Mouse (Mus musculus) urinary bladder, postnatal 36 days (tissue): ENCODE measurements at regions not wholly inside any gene's neighbourhood (a gene's known extent, or its start where the extent isn't known, plus 50 kb on each side); places are given as distances from the start of the nearest gene placed in this dataset.

ENCODE experiments used
- DNase-seq, 2 experiments: peaks; one replicate each; pipeline ENCODE4 v3.0.0; 2022; ENCODE audit warnings: low spot score in 2 of 2, mixed read lengths in 1 of 2

- DNase-seq, result no peak
Measured at GRCm38 (mm10) chr11:8148485-8148825, 515.9 kb downstream of the Tns3 start.

DNA sequence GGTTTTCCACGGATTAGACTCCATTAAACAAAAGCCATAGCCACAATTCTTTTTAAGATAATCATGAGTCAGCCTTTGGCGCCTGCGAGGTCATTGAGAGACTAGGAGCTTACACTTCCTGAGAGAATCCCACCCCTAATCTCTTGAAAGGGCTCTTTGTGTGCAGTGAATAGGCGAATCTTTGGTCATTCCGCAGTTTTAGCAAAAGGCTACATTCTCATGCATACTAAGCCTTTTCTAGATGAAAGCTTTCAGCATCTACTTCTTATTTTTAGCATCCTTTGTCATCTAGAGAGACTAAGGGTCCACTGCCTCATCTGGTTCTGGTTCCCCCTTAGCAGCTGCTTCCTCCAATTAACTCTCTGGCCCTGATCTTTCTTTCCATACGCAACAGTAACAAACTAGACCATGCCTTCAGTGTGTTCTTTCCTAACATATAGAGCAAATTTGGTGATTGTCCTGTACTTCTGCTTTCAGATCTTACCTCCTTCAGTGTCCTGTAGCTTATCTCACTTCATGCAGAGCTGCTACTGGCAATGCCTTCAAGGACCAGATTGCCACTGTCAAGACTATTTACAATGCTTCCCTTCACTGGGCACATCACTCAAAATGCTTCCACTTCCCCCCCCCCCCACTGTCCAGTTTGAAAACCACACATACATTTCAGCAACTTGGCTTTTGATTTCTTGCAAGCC is 516.4 kb downstream of the Tns3 start:
- no peak for DNase-seq

GRCm38 (mm10) chr11:8137366-8137765 is 527.0 kb downstream of the Tns3 start:
- DNase-seq, result peak; percentile 4 to 24

DNA sequence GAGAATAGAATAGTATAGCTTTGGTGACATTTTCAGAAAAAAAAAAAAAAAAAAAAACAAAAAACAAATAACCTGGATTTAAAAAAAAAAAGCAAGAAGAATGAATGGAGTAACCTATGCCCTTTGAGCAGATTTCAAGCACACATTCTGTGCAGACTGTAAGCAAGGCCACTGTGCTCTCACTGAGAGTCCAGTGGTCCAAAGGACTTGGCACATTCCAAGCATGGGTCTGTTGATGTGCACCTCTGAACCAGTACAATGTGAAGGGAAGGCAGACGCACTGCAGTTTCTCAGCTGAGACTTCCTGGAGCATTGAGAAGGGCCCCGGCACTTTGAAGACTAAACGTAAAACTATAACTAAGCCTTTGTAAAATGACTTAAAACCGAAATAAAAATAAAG is 527.7 kb downstream of the Tns3 start:
- no peak for DNase-seq

DNA sequence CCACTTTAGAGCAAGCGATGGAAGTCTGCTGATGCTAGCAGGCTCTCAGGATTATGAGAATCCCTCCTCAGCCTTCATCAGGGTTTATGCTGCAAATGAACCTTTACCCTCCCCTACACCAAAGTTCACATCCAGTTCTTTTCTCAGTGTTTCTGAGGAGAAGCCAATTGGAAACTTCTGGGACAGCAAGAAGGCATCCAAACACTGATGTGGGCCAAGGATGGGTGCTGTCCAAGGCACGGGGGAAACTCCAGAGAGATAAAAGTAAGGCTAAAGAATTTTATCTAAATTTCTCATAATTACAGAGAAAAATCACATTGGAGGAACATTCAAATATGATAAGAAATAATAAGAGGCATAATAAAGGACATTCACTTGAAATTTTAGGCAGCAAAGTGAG is 555.0 kb downstream of the Tns3 start:
- DNase-seq, result peak in 1 of 2 experiments; percentile 9

DNA sequence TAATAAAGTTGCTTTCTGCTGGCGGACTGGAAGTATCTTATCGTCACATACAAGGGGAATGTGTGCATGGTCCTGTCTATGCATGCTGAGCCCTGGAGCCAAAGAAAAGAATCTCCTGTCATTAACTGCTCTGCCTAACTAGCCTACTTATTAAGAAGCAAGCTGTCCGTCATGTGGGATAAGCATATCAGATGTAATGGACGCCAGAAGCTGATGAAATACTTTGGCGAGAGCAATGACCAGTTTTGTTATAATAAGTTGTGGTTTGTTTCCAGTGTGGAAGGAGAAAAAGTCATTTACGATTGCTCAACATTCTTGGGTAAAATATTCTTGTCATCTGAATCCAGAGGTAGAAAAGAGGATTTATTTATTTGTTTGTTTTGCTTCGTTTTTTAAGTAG is 563.2 kb downstream of the Tns3 start:
- peak in 1 of 2 experiments; percentile 8 for DNase-seq

- no peak for DNase-seq
Measured at GRCm38 (mm10) chr11:8084328-8084727, 580.0 kb downstream of the Tns3 start.

DNA sequence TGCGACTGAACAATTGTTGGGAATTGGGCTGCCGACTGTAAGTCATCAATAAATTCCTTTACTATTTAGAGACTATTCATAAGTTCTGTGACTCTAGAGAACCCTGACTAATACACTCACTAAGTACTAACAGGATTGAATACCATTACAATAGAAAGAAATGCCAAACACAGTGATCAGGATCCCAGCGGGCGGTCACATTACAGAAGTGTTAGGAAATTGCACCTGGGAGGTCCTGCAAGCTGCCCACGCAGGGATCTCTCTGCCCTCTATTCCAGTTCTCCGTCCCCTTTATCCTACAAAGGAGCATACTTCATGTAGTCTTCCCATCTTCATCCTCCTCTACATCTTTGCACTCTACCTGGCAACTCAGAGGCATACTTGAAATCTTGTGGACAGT is 581.5 kb downstream of the Tns3 start:
- DNase-seq, result no peak

- no peak for DNase-seq
Measured at GRCm38 (mm10) chr11:8073321-8073720, 591.0 kb downstream of the Tns3 start.

DNA sequence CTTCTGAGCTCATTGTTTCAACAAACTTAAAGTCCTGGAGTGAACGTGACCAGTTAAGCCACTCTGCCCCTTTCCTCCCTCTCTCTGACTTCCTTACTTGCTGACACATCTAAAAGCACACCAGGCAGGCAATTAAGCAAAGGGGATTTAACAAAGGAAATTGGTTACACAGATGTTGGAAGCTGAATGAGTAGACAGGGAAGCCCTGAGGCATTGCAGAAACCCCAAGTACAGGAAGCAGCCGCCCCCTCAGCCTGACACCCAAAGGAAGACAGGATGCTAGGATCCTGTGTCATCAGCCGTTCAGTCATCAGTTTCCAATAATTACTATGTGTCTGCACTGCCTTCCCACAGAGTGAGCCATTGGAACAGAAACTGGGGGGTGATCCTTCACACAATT is 595.5 kb downstream of the Tns3 start:
- DNase-seq, result no peak

GRCm38 (mm10) chr11:8067330-8067729 is 597.0 kb downstream of the Tns3 start:
- DNase-seq, result no peak

- no peak for DNase-seq
Measured at GRCm38 (mm10) chr11:8065811-8066210, 598.5 kb downstream of the Tns3 start.

DNA sequence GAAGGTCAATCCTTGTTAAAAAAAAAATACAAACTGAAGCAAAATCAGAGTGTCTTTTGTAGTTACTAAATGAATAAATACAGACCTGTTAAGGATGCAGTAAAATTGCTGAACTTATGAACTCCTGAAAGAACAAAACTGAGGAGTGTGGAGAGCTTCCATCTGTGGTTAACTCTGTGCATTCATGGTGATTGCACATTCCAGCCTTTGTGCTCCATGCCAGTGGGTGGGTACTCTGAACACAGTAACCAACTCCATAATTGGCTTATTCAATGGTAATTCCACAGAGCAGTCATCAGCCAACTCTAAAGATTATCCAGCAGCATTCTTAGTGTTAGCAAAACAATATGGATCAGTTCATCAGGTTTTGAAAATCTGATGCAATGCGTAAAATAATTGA is 599.2 kb downstream of the Tns3 start:
- DNase-seq, result no peak

- no peak for DNase-seq
Measured at GRCm38 (mm10) chr11:8061989-8062388, 602.3 kb downstream of the Tns3 start.

- no peak for DNase-seq
Measured at GRCm38 (mm10) chr11:8061573-8061972, 602.8 kb downstream of the Tns3 start.

DNA sequence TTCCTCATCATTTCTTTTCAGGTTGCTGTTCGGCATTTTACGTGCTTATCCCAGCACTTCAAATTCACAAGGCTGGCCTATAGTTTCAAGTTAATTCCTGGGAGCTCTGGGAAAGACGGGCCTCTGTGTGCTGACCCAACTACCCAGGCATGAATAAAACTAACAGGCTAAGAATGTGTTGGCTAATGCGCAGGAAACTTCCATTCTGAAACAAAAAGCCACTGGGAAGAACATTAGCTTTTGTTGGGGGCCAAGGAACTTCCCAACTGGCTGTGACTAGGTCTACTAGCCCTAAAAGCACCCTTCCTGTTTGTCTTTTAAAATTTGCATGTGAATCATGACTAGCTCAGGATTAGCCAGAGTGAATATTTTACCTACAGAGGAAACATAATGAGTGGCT is 612.8 kb downstream of the Tns3 start:
- no peak for DNase-seq

DNA sequence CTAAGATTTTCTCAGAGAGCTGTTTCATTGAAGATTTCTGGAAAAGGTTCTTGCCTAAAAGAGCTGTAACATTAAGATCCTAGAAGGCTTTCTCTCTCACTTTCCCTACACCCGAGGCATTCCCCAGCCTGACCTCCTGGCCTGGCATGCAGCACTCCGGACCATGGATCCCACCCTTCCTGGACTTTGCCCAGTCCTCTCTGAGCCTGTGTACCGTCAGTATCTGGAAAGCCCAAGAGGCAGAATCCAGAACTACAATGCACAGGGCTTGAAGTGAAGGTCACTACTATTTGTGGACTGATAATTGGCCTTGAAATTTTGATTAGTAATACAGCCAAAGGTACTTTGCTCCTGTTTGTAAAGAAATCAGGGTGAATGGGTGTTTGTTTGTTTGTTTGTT is 619.2 kb downstream of the Tns3 start:
- DNase-seq, result no peak

GRCm38 (mm10) chr11:8030119-8030518 is 634.2 kb downstream of the Tns3 start:
- no peak for DNase-seq

GRCm38 (mm10) chr11:8007801-8008200 is 656.5 kb downstream of the Tns3 start:
- no peak for DNase-seq

DNA sequence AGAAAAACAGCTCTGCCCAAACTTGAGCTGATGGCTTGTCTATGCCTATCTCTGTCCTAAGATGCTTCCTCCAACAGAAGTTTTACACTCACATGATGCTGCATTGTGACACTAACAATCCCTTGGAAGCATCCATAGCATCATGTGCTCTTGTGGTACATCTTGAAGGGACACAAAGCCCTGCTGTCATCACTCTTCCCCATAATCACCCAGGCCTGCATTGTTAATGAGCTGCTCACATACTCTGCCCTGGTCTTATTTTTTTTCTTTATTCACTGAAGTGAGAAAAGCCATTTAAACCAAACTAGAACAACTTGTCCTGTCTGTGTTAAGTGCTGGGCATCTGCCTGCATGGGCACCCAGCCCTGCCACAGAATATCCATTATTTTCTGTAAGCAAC is 683.3 kb downstream of the Tns3 start:
- DNase-seq, result no peak

- DNase-seq, result no peak
Measured at GRCm38 (mm10) chr11:7975845-7976244, 688.5 kb downstream of the Tns3 start.

DNA sequence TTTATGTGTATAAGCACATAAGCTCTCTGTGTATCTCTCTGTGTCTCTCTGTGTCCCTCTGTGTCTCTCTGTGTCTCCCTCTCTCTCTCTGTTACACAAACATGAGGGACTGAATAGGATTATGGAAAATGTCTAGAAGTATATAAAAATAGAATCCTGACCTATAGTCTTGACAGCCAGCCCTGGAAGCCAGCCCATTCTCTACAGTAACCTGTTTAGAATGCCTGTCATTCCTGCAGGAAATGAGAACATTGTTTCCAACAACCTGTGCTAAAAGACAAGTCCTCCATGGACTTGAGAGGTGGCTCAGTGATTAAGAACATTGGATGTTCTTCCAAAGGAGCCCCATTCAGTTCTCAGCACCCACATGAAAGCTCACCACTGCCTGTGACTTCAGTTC is 714.4 kb downstream of the Tns3 start:
- no peak for DNase-seq

DNA sequence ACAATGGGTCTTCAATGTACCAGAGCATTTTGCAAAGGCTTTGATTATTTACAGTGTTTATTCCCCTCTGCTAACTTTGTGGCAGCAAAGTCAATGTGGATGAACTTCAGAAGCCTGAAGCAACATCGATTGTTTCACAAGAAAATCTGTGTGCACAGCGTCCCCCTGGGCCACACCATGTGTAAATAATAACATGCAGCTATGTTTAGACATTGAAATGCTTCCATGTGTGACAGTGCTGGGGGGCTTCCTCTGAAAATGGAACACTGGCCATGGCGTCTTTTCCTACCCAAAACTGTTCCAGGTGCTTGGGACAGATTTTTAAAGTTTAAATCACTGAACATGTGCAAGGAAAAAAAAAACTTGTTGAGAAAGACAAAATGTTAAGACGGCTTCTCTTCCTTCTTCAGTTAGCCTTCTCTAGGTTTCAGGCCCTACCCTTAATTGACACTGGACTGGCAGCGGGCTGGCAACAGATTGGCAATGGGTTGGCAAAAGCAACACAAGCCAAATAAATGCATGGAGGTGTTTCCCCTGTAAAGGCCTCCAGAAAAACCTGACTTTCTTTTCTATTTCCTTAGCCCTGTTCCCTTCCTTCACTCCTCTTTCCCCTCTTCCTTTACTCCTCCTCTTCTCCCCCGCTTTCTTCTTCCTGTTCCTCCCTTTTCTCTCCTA is 715.0 kb downstream of the Tns3 start:
- DNase-seq, result no peak
